Mouse (Mus musculus): ENCODE measurements around the gene Gabpa. TPM values are rescaled to one million over a fixed set of nuclear protein-coding genes. Genes with fewer than 3 reads are reported as not detected.

Gabpa gene
- total and polyA plus RNA-seq, 2 experiments from 2014 or later: 8.5 to 17.9 TPM

- Histone ChIP-seq H3K9me3 (ENCODE audit: low read length) (no peaks in the 10 kb centered on the region), H3K36me3 (ENCODE audit: insufficient read depth, low read length) (peaks cover 12% of the 10 kb centered on the region), H3K27ac (ENCODE audit: low read depth, low read length) (peak overlapping the region; percentile 95), H3K4me3 (ENCODE audit: low read depth, low read length) (peak overlapping the region; percentile 98), H3K4me1 (ENCODE audit: insufficient read depth, low read length) (no peaks in the 10 kb centered on the region; the same call in 1 of the 2 replicates), H3K4me2 (ENCODE audit: low read depth, low read length, poor library complexity, severe bottlenecking) (peak overlapping the region; percentile 78), H3K27me3 (ENCODE audit: insufficient read depth, low read length) (no peaks in the 10 kb centered on the region), H3K9ac (replicated peaks; ENCODE audit: low read length, poor library complexity, severe bottlenecking) (peak overlapping the region; percentile 97)
- WGBS: 1% methylated on average over 22 of the region's 22 CpGs
- ATAC-seq (ENCODE audit: low FRiP score) (no peak; the same call in 1 of the 2 replicates), DNase-seq (ENCODE audit: low spot score) (no peak)
- TF ChIP-seq CTCF (IDR thresholded peaks at IDR 0.05): no peak
Observed at GRCm38 (mm10) chr16:84834344-84834743, 381 bp upstream of the Gabpa start.

DNA sequence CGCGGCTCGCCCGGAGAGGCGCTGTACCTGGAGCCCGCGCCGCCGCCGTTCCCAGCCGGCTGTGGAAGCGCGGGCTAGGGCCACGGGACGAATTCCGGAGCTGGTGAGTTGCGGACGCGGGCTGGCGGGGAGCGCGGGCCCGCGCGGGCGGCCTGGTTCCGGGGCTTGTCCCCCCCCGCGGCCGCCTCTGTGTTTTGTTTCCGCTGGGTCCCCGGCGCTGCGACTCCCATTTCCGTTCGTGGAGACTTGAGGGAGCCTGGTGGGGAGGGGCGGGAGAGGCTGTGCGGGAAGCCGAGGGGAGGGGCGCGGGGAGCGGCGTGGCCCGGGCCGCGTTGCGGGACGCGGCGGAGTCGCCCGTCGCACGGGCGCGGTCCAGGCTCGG lies 707 bp downstream of the Gabpa start, which contains the start of gene Atp5j:
Atp5j (minus strand) TSS at position 185 of the 382 bp plus-strand sequence.
- Histone ChIP-seq H3K9me3 (ENCODE audit: low read length) (no peaks in the 10 kb centered on the region), H3K4me3 (ENCODE audit: low read depth, low read length) (peak within 1 kb of the TSS; percentile 98), H3K36me3 (ENCODE audit: insufficient read depth, low read length) (peaks cover 7% of the 10 kb centered on the region), H3K4me2 (ENCODE audit: low read depth, low read length, poor library complexity, severe bottlenecking) (peak within 1 kb of the TSS; percentile 78), H3K9ac (replicated peaks; ENCODE audit: low read length, poor library complexity, severe bottlenecking) (peak within 1 kb of the TSS; percentile 97), H3K4me1 (ENCODE audit: insufficient read depth, low read length) (no peaks in the 10 kb centered on the region; the same call in 1 of the 2 replicates), H3K27me3 (ENCODE audit: insufficient read depth, low read length) (no peaks in the 10 kb centered on the region), H3K27ac (ENCODE audit: low read depth, low read length) (peak within 1 kb of the TSS; percentile 95)
- DNase-seq (ENCODE audit: low spot score) (peak; percentile 81), ATAC-seq (ENCODE audit: low FRiP score) (peak; percentile 66)
- under 1% methylated on average over 49 of the region's 57 CpGs for WGBS
- TF ChIP-seq CTCF (IDR thresholded peaks at IDR 0.05): no peak

DNA sequence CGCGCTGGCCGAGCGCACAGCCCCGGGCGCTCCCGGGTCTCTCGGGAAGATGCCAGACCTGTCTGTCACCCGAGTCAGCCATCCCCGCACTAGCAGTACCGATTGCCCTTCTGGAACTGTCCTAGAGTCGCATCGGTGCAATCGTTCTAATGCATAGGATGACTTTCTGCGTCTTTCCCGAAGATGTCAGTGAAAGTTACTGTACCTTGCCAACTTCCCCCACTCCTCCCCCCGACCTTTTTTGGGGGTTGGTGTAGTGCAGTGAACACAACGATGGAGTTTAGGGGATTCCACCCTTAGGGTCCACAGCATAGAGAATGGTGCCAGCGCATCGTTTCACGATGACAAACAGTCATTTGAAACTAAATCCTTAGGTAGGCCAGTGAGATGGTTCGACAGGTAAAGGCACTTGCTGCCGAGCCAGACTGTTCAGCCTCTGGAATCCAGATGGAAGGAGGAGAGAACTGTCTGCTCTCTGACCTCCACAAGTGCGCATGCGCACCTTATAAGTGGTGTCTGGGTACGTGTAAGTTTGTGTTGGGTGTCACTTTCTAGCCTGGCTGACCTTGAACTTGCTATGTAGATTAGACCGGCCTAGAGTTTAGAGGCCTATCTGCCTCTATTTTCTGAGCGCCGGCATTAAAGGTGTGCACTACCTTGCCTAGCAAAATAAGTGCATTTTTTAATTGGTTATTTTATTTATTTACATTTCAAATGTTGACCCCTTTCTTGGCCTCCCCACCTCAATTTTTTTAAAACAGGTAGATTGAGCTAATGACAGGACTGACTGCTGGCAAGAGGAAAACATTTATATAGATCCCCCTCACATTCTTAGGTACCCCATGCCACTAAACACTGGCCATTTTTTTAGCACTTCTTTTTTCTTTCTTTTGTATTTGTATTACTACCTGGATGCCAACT lies 1.4 kb downstream of the Gabpa start:
- H3K4me3 ChIP-seq (ENCODE audit: low read depth, low read length): peak overlapping the region; percentile 98
- H3K9ac ChIP-seq (replicated peaks; ENCODE audit: low read length, poor library complexity, severe bottlenecking): peak overlapping the region; percentile 97
- no peak for TF ChIP-seq CTCF (IDR thresholded peaks at IDR 0.05)
- peak overlapping the region; percentile 78 for H3K4me2 ChIP-seq (ENCODE audit: low read depth, low read length, poor library complexity, severe bottlenecking)
- H3K9me3 ChIP-seq (ENCODE audit: low read length): no peaks in the 10 kb centered on the region
- peak; percentile 58 for DNase-seq (ENCODE audit: low spot score)
- H3K4me1 ChIP-seq (ENCODE audit: insufficient read depth, low read length): no peaks in the 10 kb centered on the region; the same call in 1 of the 2 replicates
- 11% methylated on average over 23 of the region's 29 CpGs for WGBS
- no peaks in the 10 kb centered on the region for H3K27me3 ChIP-seq (ENCODE audit: insufficient read depth, low read length)
- H3K27ac ChIP-seq (ENCODE audit: low read depth, low read length): peak overlapping the region; percentile 95
- peak; percentile 4; the same call in 1 of the 2 replicates for ATAC-seq (ENCODE audit: low FRiP score)
- peaks cover 6% of the 10 kb centered on the region; the same call in 1 of the 2 replicates for H3K36me3 ChIP-seq (ENCODE audit: insufficient read depth, low read length)

DNA sequence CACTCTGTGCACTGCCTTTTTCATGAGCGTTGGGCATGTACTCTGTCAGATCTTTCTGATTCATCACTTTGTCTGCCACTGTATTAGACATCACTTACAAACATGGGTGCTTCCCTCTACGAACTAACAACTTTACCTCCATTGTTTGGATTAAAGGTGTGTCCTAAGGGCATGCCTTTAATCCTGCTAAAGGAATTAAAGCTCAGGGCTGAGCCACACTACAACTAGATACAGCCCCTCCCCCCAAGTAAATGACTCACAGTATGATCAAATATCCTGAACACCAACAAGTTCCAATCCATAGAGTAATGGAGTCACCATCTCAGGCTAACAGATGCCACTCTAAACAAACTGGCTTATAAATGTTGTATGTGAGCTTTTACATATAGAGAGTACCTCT lies 3.9 kb downstream of the Gabpa start:
- Histone ChIP-seq H3K4me1 (ENCODE audit: insufficient read depth, low read length) (no peaks in the 10 kb centered on the region; the same call in 1 of the 2 replicates), H3K4me2 (ENCODE audit: low read depth, low read length, poor library complexity, severe bottlenecking) (no peak overlapping the region), H3K9ac (replicated peaks; ENCODE audit: low read length, poor library complexity, severe bottlenecking) (no peak overlapping the region), H3K9me3 (ENCODE audit: low read length) (no peaks in the 10 kb centered on the region), H3K4me3 (ENCODE audit: low read depth, low read length) (no peak overlapping the region), H3K27me3 (ENCODE audit: insufficient read depth, low read length) (no peaks in the 10 kb centered on the region), H3K36me3 (ENCODE audit: insufficient read depth, low read length) (peaks cover 8% of the 10 kb centered on the region; the same call in 1 of the 2 replicates), H3K27ac (ENCODE audit: low read depth, low read length) (no peak overlapping the region)
- no peak for DNase-seq (ENCODE audit: low spot score)
- 71% methylated on average over 2 of the region's 2 CpGs for WGBS
- TF ChIP-seq CTCF (IDR thresholded peaks at IDR 0.05): no peak
- ATAC-seq (ENCODE audit: low FRiP score): no peak

GRCm38 (mm10) chr16:84853492-84853891 lies 18.8 kb downstream of the Gabpa start:
- Histone ChIP-seq H3K4me1 (ENCODE audit: insufficient read depth, low read length) (no peaks in the 10 kb centered on the region), H3K36me3 (ENCODE audit: insufficient read depth, low read length) (peaks cover 41% of the 10 kb centered on the region), H3K9me3 (ENCODE audit: low read length) (no peaks in the 10 kb centered on the region), H3K4me3 (ENCODE audit: low read depth, low read length) (no peak overlapping the region), H3K4me2 (ENCODE audit: low read depth, low read length, poor library complexity, severe bottlenecking) (no peak overlapping the region), H3K9ac (replicated peaks; ENCODE audit: low read length, poor library complexity, severe bottlenecking) (no peak overlapping the region), H3K27ac (ENCODE audit: low read depth, low read length) (no peak overlapping the region), H3K27me3 (ENCODE audit: insufficient read depth, low read length) (no peaks in the 10 kb centered on the region)
- DNase-seq (ENCODE audit: low spot score) (no peak), ATAC-seq (ENCODE audit: low FRiP score) (no peak)
- WGBS: 95% methylated on average over 6 of the region's 6 CpGs
- TF ChIP-seq CTCF (IDR thresholded peaks at IDR 0.05): no peak

- Histone ChIP-seq H3K9ac (replicated peaks; ENCODE audit: low read length, poor library complexity, severe bottlenecking) (no peak overlapping the region), H3K36me3 (ENCODE audit: insufficient read depth, low read length) (no peaks in the 10 kb centered on the region), H3K9me3 (ENCODE audit: low read length) (no peaks in the 10 kb centered on the region), H3K27me3 (ENCODE audit: insufficient read depth, low read length) (no peaks in the 10 kb centered on the region), H3K4me1 (ENCODE audit: insufficient read depth, low read length) (no peaks in the 10 kb centered on the region), H3K4me3 (ENCODE audit: low read depth, low read length) (no peak overlapping the region), H3K4me2 (ENCODE audit: low read depth, low read length, poor library complexity, severe bottlenecking) (no peak overlapping the region), H3K27ac (ENCODE audit: low read depth, low read length) (no peak overlapping the region)
- ATAC-seq (ENCODE audit: low FRiP score) (no peak), DNase-seq (ENCODE audit: low spot score) (no peak)
- WGBS: 89% methylated on average over 8 of the region's 8 CpGs
- no peak for TF ChIP-seq CTCF (IDR thresholded peaks at IDR 0.05)
Observed at GRCm38 (mm10) chr16:84864656-84865055, 29.9 kb downstream of the Gabpa start.
